Mouse (Mus musculus): ENCODE measurements around the gene Stxbp3. TPM values are rescaled to one million over a fixed set of nuclear protein-coding genes. Genes with fewer than 3 reads are reported as not detected.
"Not testable (repeated sequence)": the region's sequence is repeated elsewhere in the genome, so short reads cannot be mapped to it uniquely, and the experiment has no call there.

Gene Stxbp3
- polyA plus RNA-seq, 1 experiment from 2014 or later: 33.8 TPM

DNA sequence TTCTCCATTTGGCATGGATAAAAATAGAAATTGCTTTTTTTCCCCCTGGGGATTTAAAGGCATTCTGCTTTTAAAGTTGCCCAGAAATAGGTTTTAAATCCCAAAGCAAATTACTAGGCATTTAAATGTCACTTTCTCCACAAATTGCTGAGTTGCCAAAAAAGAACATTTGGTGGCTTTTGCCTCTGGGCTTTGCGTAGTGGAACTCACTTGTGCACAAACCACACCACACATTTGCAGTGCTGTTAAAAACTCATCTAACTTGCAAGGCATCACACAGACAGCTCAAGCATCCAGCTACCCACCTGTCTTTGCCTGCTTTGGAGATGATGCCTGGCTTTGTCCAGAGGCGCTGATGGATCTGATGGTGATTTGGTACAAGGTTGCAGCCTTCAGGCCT is 42.7 kb upstream of the Stxbp3 start:
- TF ChIP-seq CTCF (IDR thresholded peaks at IDR 0.05; ENCODE audit: low read depth): no peak
- Histone ChIP-seq H3K36me3 (ENCODE audit: insufficient read depth) (no peaks in the 10 kb centered on the region), H3K9ac (no peak overlapping the region), H3K4me1 (ENCODE audit: insufficient read depth) (peaks cover 22% of the 10 kb centered on the region), H3K4me2 (no peak overlapping the region), H3K27ac (ENCODE audit: low read depth) (no peak overlapping the region), H3K4me3 (ENCODE audit: low read depth, low read length) (no peak overlapping the region), H3K9me3 (ENCODE audit: low read depth, low read length) (no peaks in the 10 kb centered on the region), H3K27me3 (ENCODE audit: insufficient read depth, low read length) (no peaks in the 10 kb centered on the region)
- ATAC-seq (ENCODE audit: insufficient read depth): no peak
- 91% methylated on average over 2 of the region's 2 CpGs for WGBS
- no peak for DNase-seq

DNA sequence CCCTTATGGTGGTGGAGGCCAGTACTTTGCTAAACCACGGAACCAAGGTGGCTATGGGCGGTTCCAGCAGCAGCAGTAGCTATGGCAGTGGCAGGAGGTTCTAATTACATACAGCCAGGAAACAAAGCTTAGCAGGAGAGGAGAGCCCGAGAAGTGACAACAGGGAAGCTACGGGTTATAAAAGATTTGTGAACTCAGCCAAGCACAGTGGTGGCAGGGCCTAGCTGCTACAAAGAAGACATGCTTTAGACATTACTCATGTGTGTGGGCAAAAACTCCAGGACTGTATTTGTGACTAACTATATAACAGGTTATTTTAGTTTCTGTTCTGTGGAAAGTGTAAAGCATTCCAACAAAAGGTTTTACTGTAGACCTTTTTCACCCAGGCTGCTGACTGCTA is 41.5 kb upstream of the Stxbp3 start:
- H3K27ac ChIP-seq (ENCODE audit: low read depth); H3K9me3 ChIP-seq (ENCODE audit: low read depth, low read length); ATAC-seq (ENCODE audit: insufficient read depth); H3K36me3 ChIP-seq (ENCODE audit: insufficient read depth); H3K4me3 ChIP-seq (ENCODE audit: low read depth, low read length); H3K4me2 ChIP-seq; H3K9ac ChIP-seq; DNase-seq; H3K27me3 ChIP-seq (ENCODE audit: insufficient read depth, low read length): not testable (repeated sequence)
- 49% methylated on average over 4 of the region's 4 CpGs for WGBS
- H3K4me1 ChIP-seq (ENCODE audit: insufficient read depth): peaks cover 22% of the 10 kb centered on the region

DNA sequence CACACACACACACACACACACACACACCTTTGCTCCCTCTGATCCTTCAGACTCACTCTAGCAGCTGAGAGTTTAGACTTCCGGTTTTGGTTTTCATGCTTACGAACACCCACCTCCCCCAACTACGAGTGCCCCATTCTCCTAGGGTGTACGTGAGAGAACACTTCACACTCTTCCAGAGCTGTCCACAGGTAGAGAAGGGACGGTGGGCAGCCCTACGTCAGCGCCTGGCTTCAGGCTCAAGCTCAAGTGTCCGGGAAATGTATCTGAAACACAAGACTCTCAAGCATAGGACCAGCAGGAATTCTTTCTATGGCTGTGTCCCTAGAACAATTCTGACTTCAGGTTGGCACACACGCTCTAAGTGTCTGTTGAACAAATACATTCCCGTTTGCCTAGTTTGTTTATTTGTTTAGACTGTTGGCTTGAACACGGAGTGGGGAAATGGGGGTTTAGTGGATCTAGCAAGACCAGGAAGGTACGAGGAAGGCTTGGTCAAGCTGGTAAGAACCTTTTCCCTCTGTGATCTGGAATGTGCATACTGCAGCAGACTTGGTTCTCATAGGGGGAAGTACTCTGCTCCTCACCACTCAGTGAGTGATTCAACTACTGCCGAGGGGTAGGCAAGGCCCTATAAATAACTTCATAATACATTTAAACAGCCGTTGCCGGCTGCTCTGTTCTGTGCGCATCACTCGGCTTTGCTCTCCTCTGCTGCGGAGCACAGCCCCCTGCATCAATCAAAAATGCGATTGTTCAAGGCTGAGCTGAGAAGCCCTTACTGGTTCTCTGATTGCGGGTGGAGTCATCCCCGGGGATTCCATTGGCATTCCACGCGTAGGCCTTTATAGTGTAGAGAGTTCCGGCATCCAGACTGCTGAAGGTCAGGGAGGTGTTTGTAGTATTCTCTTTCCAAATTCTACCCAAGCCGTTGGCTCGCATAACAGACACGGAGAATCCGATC is 40.5 kb upstream of the Stxbp3 start:
- Histone ChIP-seq H3K9me3 (ENCODE audit: low read depth, low read length) (no peaks in the 10 kb centered on the region), H3K27me3 (ENCODE audit: insufficient read depth, low read length) (no peaks in the 10 kb centered on the region), H3K4me3 (ENCODE audit: low read depth, low read length) (no peak overlapping the region), H3K4me1 (ENCODE audit: insufficient read depth) (peaks cover 15% of the 10 kb centered on the region), H3K27ac (ENCODE audit: low read depth) (peak overlapping the region; percentile 39; the same call in 1 of the 2 replicates), H3K9ac (0 out of 2 replicates have a peak overlapping the region, but pooled peaks have one; percentile 21), H3K36me3 (ENCODE audit: insufficient read depth) (no peaks in the 10 kb centered on the region), H3K4me2 (peak overlapping the region; percentile 38)
- ATAC-seq (ENCODE audit: insufficient read depth) (peak; percentile 61), DNase-seq (peak; percentile 73)
- TF ChIP-seq CTCF (IDR thresholded peaks at IDR 0.05; ENCODE audit: low read depth): no peak
- WGBS: 25% methylated on average over 28 of the region's 28 CpGs

DNA sequence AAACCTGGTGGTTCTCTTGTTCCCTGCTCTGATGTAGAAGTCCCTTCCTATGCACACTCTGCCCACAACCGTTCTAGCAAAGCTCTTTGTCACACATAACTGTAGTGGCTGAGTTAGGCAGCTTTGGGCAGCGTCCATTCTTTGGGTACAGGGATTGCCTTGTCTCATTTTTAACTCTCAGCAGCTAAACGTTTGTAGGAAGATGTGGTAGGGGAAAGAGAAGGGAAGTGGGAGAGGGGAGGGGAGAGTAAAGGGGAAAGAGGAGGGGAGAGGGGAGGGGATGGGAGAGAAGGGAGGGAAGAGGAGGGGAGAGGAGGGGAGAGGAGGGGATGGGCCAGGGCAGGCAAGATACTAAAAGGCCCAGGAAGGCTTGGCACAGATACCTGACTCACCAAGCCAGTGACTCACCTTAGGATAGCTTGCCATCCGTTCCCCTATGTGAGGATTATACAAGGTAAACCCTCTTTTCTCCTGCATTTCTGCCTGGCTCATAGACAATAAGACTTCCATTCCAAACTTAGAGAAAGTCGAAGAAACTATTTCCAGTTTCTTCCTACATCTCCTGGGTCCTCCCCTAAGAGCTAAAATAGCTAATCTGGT is 39.6 kb upstream of the Stxbp3 start:
- 55% methylated on average over 5 of the region's 5 CpGs for WGBS
- Histone ChIP-seq H3K4me2 (no peak overlapping the region), H3K4me3 (ENCODE audit: low read depth, low read length) (no peak overlapping the region), H3K27ac (ENCODE audit: low read depth) (no peak overlapping the region), H3K36me3 (ENCODE audit: insufficient read depth) (no peaks in the 10 kb centered on the region), H3K4me1 (ENCODE audit: insufficient read depth) (peaks cover 15% of the 10 kb centered on the region), H3K27me3 (ENCODE audit: insufficient read depth, low read length) (no peaks in the 10 kb centered on the region), H3K9ac (no peak overlapping the region), H3K9me3 (ENCODE audit: low read depth, low read length) (no peaks in the 10 kb centered on the region)
- ATAC-seq (ENCODE audit: insufficient read depth): no peak
- no peak for TF ChIP-seq CTCF (IDR thresholded peaks at IDR 0.05; ENCODE audit: low read depth)
- DNase-seq: no peak

DNA sequence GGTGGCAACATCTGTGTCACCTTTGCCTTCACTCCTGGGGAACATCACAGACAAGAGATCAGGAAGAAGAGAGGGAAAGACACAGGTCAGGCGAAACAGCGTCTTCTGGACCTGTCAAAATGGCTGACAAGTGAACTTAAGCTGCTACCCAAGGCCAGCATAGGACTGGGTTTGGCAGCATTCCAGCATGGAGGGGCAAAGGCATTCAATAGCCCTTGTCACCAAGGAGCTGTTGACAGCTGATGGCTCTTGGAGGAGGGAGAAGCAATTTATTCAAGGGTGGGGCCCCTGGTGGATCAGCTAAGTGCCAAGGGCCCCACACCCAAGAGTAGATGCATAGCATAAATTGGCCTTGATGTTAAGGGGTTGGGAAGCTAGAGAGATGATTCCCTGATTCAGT is 38.8 kb upstream of the Stxbp3 start:
- H3K4me2 ChIP-seq: no peak overlapping the region
- DNase-seq: peak; percentile 45
- H3K27me3 ChIP-seq (ENCODE audit: insufficient read depth, low read length): no peaks in the 10 kb centered on the region
- no peaks in the 10 kb centered on the region for H3K36me3 ChIP-seq (ENCODE audit: insufficient read depth)
- no peaks in the 10 kb centered on the region for H3K9me3 ChIP-seq (ENCODE audit: low read depth, low read length)
- no peak overlapping the region for H3K9ac ChIP-seq
- WGBS: 44% methylated on average over 2 of the region's 2 CpGs
- no peak for TF ChIP-seq CTCF (IDR thresholded peaks at IDR 0.05; ENCODE audit: low read depth)
- ATAC-seq (ENCODE audit: insufficient read depth): peak; percentile 25; the same call in 1 of the 2 replicates
- H3K4me1 ChIP-seq (ENCODE audit: insufficient read depth): peaks cover 15% of the 10 kb centered on the region
- no peak overlapping the region for H3K4me3 ChIP-seq (ENCODE audit: low read depth, low read length)
- no peak overlapping the region for H3K27ac ChIP-seq (ENCODE audit: low read depth)

DNA sequence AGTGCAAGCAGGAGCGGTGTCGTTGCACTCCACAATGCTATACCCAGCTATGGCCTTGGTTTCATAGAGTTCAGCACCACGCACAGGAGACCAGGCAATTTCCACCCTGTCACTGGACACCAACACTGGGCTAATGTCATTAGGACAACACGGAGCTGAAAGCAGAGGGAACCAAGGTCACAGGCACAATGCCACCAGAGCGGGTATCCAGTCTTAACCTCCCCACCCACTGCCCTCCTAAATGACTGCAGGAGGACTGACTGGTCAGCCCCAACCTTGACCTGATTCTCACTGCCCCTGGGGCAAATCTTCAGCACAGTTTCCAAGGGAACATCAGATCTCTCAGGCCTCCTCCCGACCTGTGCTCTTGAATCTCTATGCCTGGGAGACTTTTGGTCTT is 30.3 kb upstream of the Stxbp3 start:
- H3K27ac ChIP-seq (ENCODE audit: low read depth): no peak overlapping the region
- TF ChIP-seq CTCF (IDR thresholded peaks at IDR 0.05; ENCODE audit: low read depth): no peak
- ATAC-seq (ENCODE audit: insufficient read depth) (no peak), DNase-seq (no peak)
- H3K4me2 ChIP-seq: no peak overlapping the region
- no peak overlapping the region for H3K9ac ChIP-seq
- no peaks in the 10 kb centered on the region for H3K9me3 ChIP-seq (ENCODE audit: low read depth, low read length)
- WGBS: 80% methylated on average over 6 of the region's 6 CpGs
- H3K27me3 ChIP-seq (ENCODE audit: insufficient read depth, low read length): no peaks in the 10 kb centered on the region
- H3K4me1 ChIP-seq (ENCODE audit: insufficient read depth): no peaks in the 10 kb centered on the region
- no peaks in the 10 kb centered on the region for H3K36me3 ChIP-seq (ENCODE audit: insufficient read depth)
- H3K4me3 ChIP-seq (ENCODE audit: low read depth, low read length): no peak overlapping the region

DNA sequence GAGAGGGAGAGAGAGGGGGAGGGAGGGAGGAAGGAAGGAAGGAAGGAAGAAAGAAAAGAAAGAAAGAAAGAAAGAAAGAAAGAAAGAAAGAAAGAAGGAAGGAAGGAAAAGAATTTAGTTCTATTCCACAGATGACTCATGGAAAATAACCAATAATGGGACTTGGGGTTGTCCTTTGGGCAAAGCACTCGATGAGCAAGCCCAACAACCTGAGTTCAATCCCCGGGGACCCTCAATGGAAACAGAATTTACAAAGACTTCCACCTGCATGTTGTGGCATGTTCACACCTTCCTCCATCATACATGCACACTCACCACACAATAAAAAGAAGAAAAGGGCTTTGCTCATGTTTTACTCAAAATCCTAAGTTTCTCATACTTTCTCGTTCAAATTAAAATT is 27.1 kb upstream of the Stxbp3 start:
- no peak for ATAC-seq (ENCODE audit: insufficient read depth)
- H3K9me3 ChIP-seq (ENCODE audit: low read depth, low read length): no peaks in the 10 kb centered on the region
- no peak for TF ChIP-seq CTCF (IDR thresholded peaks at IDR 0.05; ENCODE audit: low read depth)
- no peak for DNase-seq
- H3K4me3 ChIP-seq (ENCODE audit: low read depth, low read length): no peak overlapping the region
- H3K36me3 ChIP-seq (ENCODE audit: insufficient read depth): no peaks in the 10 kb centered on the region
- 86% methylated on average over 3 of the region's 3 CpGs for WGBS
- no peaks in the 10 kb centered on the region for H3K27me3 ChIP-seq (ENCODE audit: insufficient read depth, low read length)
- H3K27ac ChIP-seq (ENCODE audit: low read depth): no peak overlapping the region
- H3K4me1 ChIP-seq (ENCODE audit: insufficient read depth): no peaks in the 10 kb centered on the region
- no peak overlapping the region for H3K4me2 ChIP-seq
- H3K9ac ChIP-seq: no peak overlapping the region

All from lung, embryonic 14.5 days (tissue).